Mouse (Mus musculus) stomach, postnatal 0 days (tissue): Measurements from ENCODE around the gene Ly6g6d.

Experiments
- CTCF ChIP-seq: IDR thresholded peaks from 2 replicates; pipeline ENCODE4 v1.5.1; 2016; ENCODE audit warnings: antibody characterized with exemption, low read depth, mild to moderate bottlenecking, moderate library complexity
- EP300 ChIP-seq: optimal IDR thresholded peaks from 2 replicates; pipeline ENCODE3; 2016; ENCODE audit warnings: antibody characterized with exemption

- TF ChIP-seq CTCF: 0 out of 2 replicates have a peak, but pooled peaks have one; percentile 2
- no peak for TF ChIP-seq EP300
Measured at GRCm38 (mm10) chr17:35126206-35126611, 48.3 kb upstream of the Ly6g6d start, which contains the start of gene D17H6S53E.
